In genomic region chr5:130254164-130255016, GRCm38 (mm10) we compare ENCODE assay signal across 8 mouse cellular contexts. TPM values are rescaled to one million over a fixed set of nuclear protein-coding genes. Genes with fewer than 3 reads are reported as not detected.
DNase-seq lines count a peak whose midpoint lies in the region; ATAC-seq and TF ChIP-seq lines count a peak whose summit lies in the region.

No protein-coding gene starts in this region.

- H3K4me1 ChIP-seq in ES-Bruce4 (ENCODE audit: control insufficient read depth, insufficient read depth, low read length): no peaks in the 10 kb centered on the region
- peaks cover 23% of the 10 kb centered on the region for H3K4me1 ChIP-seq in embryonic facial prominence, embryonic 13.5 days
- peaks cover 34% of the 10 kb centered on the region for H3K4me1 ChIP-seq in hindbrain, embryonic 13.5 days (replicated peaks)
- H3K4me1 ChIP-seq in liver, embryonic 13.5 days (replicated peaks): peaks cover 34% of the 10 kb centered on the region
- peaks cover 3% of the 10 kb centered on the region; the same call in 1 of the 2 replicates for H3K4me1 ChIP-seq in neural tube, embryonic 11.5 days (ENCODE audit: control insufficient read depth, insufficient read depth, low read length)

- no peaks in the 10 kb centered on the region for H3K27me3 ChIP-seq in ES-Bruce4 (ENCODE audit: control insufficient read depth, insufficient read depth, low read length, poor library complexity, severe bottlenecking)
- H3K27me3 ChIP-seq in embryonic facial prominence, embryonic 13.5 days: no peaks in the 10 kb centered on the region
- H3K27me3 ChIP-seq in hindbrain, embryonic 13.5 days: no peaks in the 10 kb centered on the region
- H3K27me3 ChIP-seq in liver, embryonic 13.5 days: no peaks in the 10 kb centered on the region
- no peaks in the 10 kb centered on the region for H3K27me3 ChIP-seq in neural tube, embryonic 11.5 days (ENCODE audit: control insufficient read depth, insufficient read depth, low read length)

- peak overlapping the region; percentile 83 for H3K9ac ChIP-seq in ES-Bruce4 (ENCODE audit: low read depth, poor library complexity, severe bottlenecking)
- peak overlapping the region; percentile 89 for H3K9ac ChIP-seq in embryonic facial prominence, embryonic 13.5 days
- peak overlapping the region; percentile 83 for H3K9ac ChIP-seq in hindbrain, embryonic 13.5 days
- peak overlapping the region; percentile 92 for H3K9ac ChIP-seq in liver, embryonic 13.5 days
- H3K9ac ChIP-seq in neural tube, embryonic 11.5 days (ENCODE audit: low read length): peak overlapping the region; percentile 62

- peak overlapping the region; percentile 79 for H3K4me2 ChIP-seq in embryonic facial prominence, embryonic 13.5 days
- peak overlapping the region; percentile 76 for H3K4me2 ChIP-seq in hindbrain, embryonic 13.5 days
- H3K4me2 ChIP-seq in liver, embryonic 13.5 days: peak overlapping the region; percentile 83
- H3K4me2 ChIP-seq in neural tube, embryonic 11.5 days (ENCODE audit: low read depth): peak overlapping the region; percentile 61

- peak overlapping the region; percentile 95 for H3K4me3 ChIP-seq in ES-Bruce4 (ENCODE audit: low read depth, low read length)
- H3K4me3 ChIP-seq in embryonic facial prominence, embryonic 13.5 days: peak overlapping the region; percentile 74
- peak overlapping the region; percentile 65 for H3K4me3 ChIP-seq in hindbrain, embryonic 13.5 days
- H3K4me3 ChIP-seq in liver, embryonic 13.5 days (replicated peaks): peak overlapping the region; percentile 75
- H3K4me3 ChIP-seq in neural tube, embryonic 11.5 days (ENCODE audit: low read depth, low read length): peak overlapping the region; percentile 70

- TF ChIP-seq EP300 in ES-Bruce4 (IDR thresholded peaks at IDR 0.05; ENCODE audit: insufficient read depth, low read depth, low read length): no peak

- DNase-seq in cerebellum, adult 9-11 months: peak; percentile 49
- no peak for DNase-seq in cerebellum, adult 11-12 months
- DNase-seq in liver, embryonic 13.5 days: no peak
- DNase-seq in neural tube, embryonic 11.5 days (ENCODE audit: low spot score): peak; percentile 26
- DNase-seq in gastrocnemius, postnatal 4 days (ENCODE audit: low spot score in 2 of 2): no peak

- peak overlapping the region; percentile 24 for H3K27ac ChIP-seq in ES-Bruce4 (ENCODE audit: insufficient read depth, low read length)
- H3K27ac ChIP-seq in embryonic facial prominence, embryonic 13.5 days: peak overlapping the region; percentile 86
- H3K27ac ChIP-seq in hindbrain, embryonic 13.5 days: peak overlapping the region; percentile 87
- H3K27ac ChIP-seq in liver, embryonic 13.5 days: peak overlapping the region; percentile 92
- peak overlapping the region; percentile 50; the same call in 1 of the 2 replicates for H3K27ac ChIP-seq in neural tube, embryonic 11.5 days (ENCODE audit: low read depth, low read length)

- no peaks in the 10 kb centered on the region for H3K9me3 ChIP-seq in ES-Bruce4 (replicated peaks; ENCODE audit: control insufficient read depth, insufficient read depth, low read length, poor library complexity, severe bottlenecking)
- H3K9me3 ChIP-seq in embryonic facial prominence, embryonic 13.5 days: no peaks in the 10 kb centered on the region
- no peaks in the 10 kb centered on the region for H3K9me3 ChIP-seq in hindbrain, embryonic 13.5 days
- H3K9me3 ChIP-seq in liver, embryonic 13.5 days (replicated peaks): no peaks in the 10 kb centered on the region
- no peaks in the 10 kb centered on the region for H3K9me3 ChIP-seq in neural tube, embryonic 11.5 days (ENCODE audit: control insufficient read depth, low read length)

- ATAC-seq in embryonic facial prominence, embryonic 13.5 days (ENCODE audit: insufficient number of reproducible peaks, insufficient read depth, low FRiP score, low TSS enrichment, low read depth): no peak
- no peak for ATAC-seq in hindbrain, embryonic 13.5 days (ENCODE audit: low FRiP score)
- no peak for ATAC-seq in liver, embryonic 13.5 days (ENCODE audit: low read depth)
- no peak for ATAC-seq in neural tube, embryonic 11.5 days (ENCODE audit: insufficient read depth, low FRiP score, low TSS enrichment)

- peaks cover 38% of the 10 kb centered on the region for H3K36me3 ChIP-seq in ES-Bruce4 (ENCODE audit: control insufficient read depth, insufficient read depth, low read length, poor library complexity, severe bottlenecking)
- peaks cover 39% of the 10 kb centered on the region for H3K36me3 ChIP-seq in embryonic facial prominence, embryonic 13.5 days
- peaks cover 42% of the 10 kb centered on the region for H3K36me3 ChIP-seq in hindbrain, embryonic 13.5 days
- peaks cover 45% of the 10 kb centered on the region for H3K36me3 ChIP-seq in liver, embryonic 13.5 days
- H3K36me3 ChIP-seq in neural tube, embryonic 11.5 days (ENCODE audit: control insufficient read depth, insufficient read depth, low read length): peaks cover 8% of the 10 kb centered on the region

- WGBS in embryonic facial prominence, embryonic 13.5 days: 15% methylated on average over 19 of the region's 19 CpGs
- 18% methylated on average over 19 of the region's 19 CpGs for WGBS in hindbrain, embryonic 13.5 days
- 4% methylated on average over 19 of the region's 19 CpGs for WGBS in liver, embryonic 13.5 days (ENCODE audit: insufficient replicate concordance)
- 20% methylated on average over 19 of the region's 19 CpGs for WGBS in neural tube, embryonic 11.5 days

- TF ChIP-seq CTCF in ES-Bruce4 (IDR thresholded peaks at IDR 0.05; ENCODE audit: low read depth, low read length): no peak

- no peak for TF ChIP-seq POLR2A in ES-Bruce4 (IDR thresholded peaks at IDR 0.05; ENCODE audit: insufficient read depth, low read length)

RNA-seq across cellular contexts. Expression of gene Sbds, which starts 0.9 kb away (rescaled TPM):
- polyA plus RNA-seq in ES-Bruce4 (2011; ENCODE audit: insufficient read depth, insufficient read length, low read depth, missing spikeins): 66.8 and 68.5 TPM in 2 replicates
- 66.5 and 68.9 TPM in 2 replicates for polyA plus RNA-seq in embryonic facial prominence, embryonic 13.5 days (2015; fragmentation: Nextera tagmentation; extraction: Ambion mirVana)
- polyA plus RNA-seq in hindbrain, embryonic 13.5 days (2015; fragmentation: Nextera tagmentation; extraction: Ambion mirVana): 62.0 and 69.1 TPM in 2 replicates
- polyA plus RNA-seq in liver, embryonic 13.5 days (2015; fragmentation: Nextera tagmentation; extraction: Ambion mirVana): 55.0 and 64.9 TPM in 2 replicates
- polyA plus RNA-seq in neural tube, embryonic 11.5 days (2014; fragmentation: Nextera tagmentation; extraction: Ambion mirVana): 68.8 and 71.3 TPM in 2 replicates
- 10 to 100 TPM; 33.7 to 40.2 TPM for total RNA-seq in gastrocnemius, postnatal 4 days (2021)

RNA-seq across cellular contexts. Expression of gene Tyw1, which starts 1.0 kb away (rescaled TPM):
- polyA plus RNA-seq in ES-Bruce4 (2011; ENCODE audit: insufficient read depth, insufficient read length, low read depth, missing spikeins): 27.7 and 27.8 TPM in 2 replicates
- 26.6 and 27.1 TPM in 2 replicates for polyA plus RNA-seq in embryonic facial prominence, embryonic 13.5 days (2015; fragmentation: Nextera tagmentation; extraction: Ambion mirVana)
- polyA plus RNA-seq in hindbrain, embryonic 13.5 days (2015; fragmentation: Nextera tagmentation; extraction: Ambion mirVana): 24.6 and 25.8 TPM in 2 replicates
- polyA plus RNA-seq in liver, embryonic 13.5 days (2015; fragmentation: Nextera tagmentation; extraction: Ambion mirVana): 16.0 and 18.0 TPM in 2 replicates
- polyA plus RNA-seq in neural tube, embryonic 11.5 days (2014; fragmentation: Nextera tagmentation; extraction: Ambion mirVana): 33.2 and 34.9 TPM in 2 replicates
- 10 to 100 TPM; 13.1 to 14.6 TPM for total RNA-seq in gastrocnemius, postnatal 4 days (2021)

RNA-seq across cellular contexts. Expression of gene Tmem248, which starts 37.5 kb away (rescaled TPM):
- polyA plus RNA-seq in ES-Bruce4 (2011; ENCODE audit: insufficient read depth, insufficient read length, low read depth, missing spikeins): 60.2 and 63.9 TPM in 2 replicates
- 31.8 and 33.3 TPM in 2 replicates for polyA plus RNA-seq in embryonic facial prominence, embryonic 13.5 days (2015; fragmentation: Nextera tagmentation; extraction: Ambion mirVana)
- 23.0 and 25.5 TPM in 2 replicates for polyA plus RNA-seq in hindbrain, embryonic 13.5 days (2015; fragmentation: Nextera tagmentation; extraction: Ambion mirVana)
- polyA plus RNA-seq in liver, embryonic 13.5 days (2015; fragmentation: Nextera tagmentation; extraction: Ambion mirVana): 30.7 and 34.4 TPM in 2 replicates
- 32.0 and 35.8 TPM in 2 replicates for polyA plus RNA-seq in neural tube, embryonic 11.5 days (2014; fragmentation: Nextera tagmentation; extraction: Ambion mirVana)
- total RNA-seq in gastrocnemius, postnatal 4 days (2021): 10 to 100 TPM; 29.3 to 30.0 TPM

Comparison
In these comparisons a context has a peak if more than half of its experiments do, and no peak if none do; other contexts are left out.
1. DNase-seq: peak in cerebellum, adult 9-11 months (single experiment) and neural tube, embryonic 11.5 days (single experiment); none in cerebellum, adult 11-12 months (single experiment), liver, embryonic 13.5 days (single experiment) and gastrocnemius, postnatal 4 days (0 of 2).
2. H3K27ac ChIP-seq: peak in every context shown above with its lines; median percentile 92 in liver, embryonic 13.5 days; 87 in hindbrain, embryonic 13.5 days; 86 in embryonic facial prominence, embryonic 13.5 days; 50 in neural tube, embryonic 11.5 days; 24 in ES-Bruce4.
3. Peak in every context shown above with its lines, with median percentiles within 50 percentile points of each other: H3K4me3 ChIP-seq, H3K9ac ChIP-seq and H3K4me2 ChIP-seq.